Mouse (Mus musculus): ENCODE measurements around the gene Prtg.

The Prtg gene

GRCm38 (mm10) chr9:72915728-72916127, 109.1 kb downstream of the Prtg start:
- DNase-seq (ENCODE audit: low spot score), result no peak

DNA sequence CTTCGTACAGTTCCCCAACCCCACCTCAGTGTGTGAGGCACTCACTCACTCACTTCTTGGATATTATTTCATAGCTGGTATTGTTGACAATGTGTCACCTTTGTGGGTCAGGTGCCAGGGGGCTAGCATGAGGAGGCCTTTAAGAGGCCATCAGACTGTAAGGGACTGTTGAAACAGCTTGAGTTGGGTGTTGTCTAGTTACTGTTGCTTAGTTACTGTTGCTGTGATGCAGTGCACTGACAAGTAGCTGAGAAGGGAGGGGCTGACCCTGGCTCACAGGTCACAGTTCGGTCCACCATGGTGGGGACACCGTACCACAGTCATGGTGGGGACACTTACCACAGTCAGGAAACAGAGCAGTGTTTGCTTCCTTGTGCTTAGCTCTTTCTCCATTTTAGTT, 116.4 kb downstream of the Prtg start:
- DNase-seq (ENCODE audit: low spot score), result no peak

GRCm38 (mm10) chr9:72925021-72925934, 118.6 kb downstream of the Prtg start, which contains the start of gene Pygo1:
Pygo1 (plus strand) TSS chr9:72925645.
- no peak for DNase-seq (ENCODE audit: low spot score)

- no peak for DNase-seq (ENCODE audit: low spot score)
These were observed 119.2 kb downstream of the Prtg start for GRCm38 (mm10) chr9:72925935-72926258.

GRCm38 (mm10) chr9:72931166-72931790, 124.6 kb downstream of the Prtg start:
- no peak for DNase-seq (ENCODE audit: low spot score)

- no peak for DNase-seq (ENCODE audit: low spot score)
These were observed 128.6 kb downstream of the Prtg start for GRCm38 (mm10) chr9:72935309-72935708.

DNA sequence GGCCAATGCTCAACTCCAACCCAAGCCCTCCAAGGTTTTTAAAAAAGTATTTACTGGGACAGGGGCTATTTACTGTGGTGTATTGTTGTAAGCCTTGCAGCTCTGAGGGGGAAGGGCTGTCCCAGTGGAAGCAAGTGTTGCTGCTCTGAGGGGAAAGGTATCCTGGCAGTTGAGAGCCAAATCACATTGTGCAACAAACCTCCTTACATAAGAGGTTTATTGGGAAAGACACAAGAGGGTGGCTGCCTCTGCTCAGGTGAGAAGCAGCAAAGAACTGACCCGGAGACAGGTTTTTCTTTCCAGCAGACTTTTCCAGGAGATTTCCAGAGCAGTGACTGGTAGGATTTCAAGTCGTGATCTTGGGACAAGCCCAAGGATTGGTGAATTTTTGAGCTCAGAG, 129.6 kb downstream of the Prtg start:
- DNase-seq (ENCODE audit: low spot score), result no peak

DNA sequence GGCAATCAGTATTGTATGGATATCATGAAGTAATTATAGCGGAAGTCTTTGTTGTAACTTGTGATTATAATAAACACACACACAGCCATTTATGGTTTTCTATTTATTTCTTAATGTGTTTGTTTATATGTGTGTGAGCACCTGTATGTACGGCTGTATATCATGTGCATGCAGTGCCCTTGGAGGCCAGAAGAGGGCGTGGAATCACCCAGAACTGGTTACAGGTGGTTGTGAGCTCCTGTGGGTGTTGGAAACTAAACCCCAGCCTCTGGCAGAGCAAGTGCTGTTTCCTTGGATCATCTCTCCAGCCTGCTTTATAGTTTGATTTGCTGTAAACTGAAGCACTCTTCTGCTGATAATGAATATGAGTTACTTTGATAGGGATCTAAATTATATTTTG, 136.8 kb downstream of the Prtg start:
- no peak for DNase-seq (ENCODE audit: low spot score)

GRCm38 (mm10) chr9:72944286-72944685, 137.6 kb downstream of the Prtg start:
- no peak for DNase-seq (ENCODE audit: low spot score)

GRCm38 (mm10) chr9:72947010-72947409, 140.3 kb downstream of the Prtg start:
- DNase-seq (ENCODE audit: low spot score), result no peak

- no peak for DNase-seq (ENCODE audit: low spot score)
These were observed 142.9 kb downstream of the Prtg start for GRCm38 (mm10) chr9:72949572-72949971.

GRCm38 (mm10) chr9:72954746-72955145, 148.1 kb downstream of the Prtg start:
- DNase-seq (ENCODE audit: low spot score), result no peak

- DNase-seq (ENCODE audit: low spot score), result peak; percentile 23
These were observed 148.9 kb downstream of the Prtg start for GRCm38 (mm10) chr9:72955546-72955945.

- peak; percentile 55 for DNase-seq (ENCODE audit: low spot score)
These were observed 152.1 kb downstream of the Prtg start, which contains the start of the genes Dyx1c1 and Gm44503 for GRCm38 (mm10) chr9:72958521-72959450. Dyx1c1 (plus strand) TSS chr9:72958785. Gm44503 (plus strand) TSS chr9:72958852.

- no peak for DNase-seq (ENCODE audit: low spot score)
These were observed 154.7 kb downstream of the Prtg start for GRCm38 (mm10) chr9:72961346-72961745.

GRCm38 (mm10) chr9:72961959-72962358, 155.3 kb downstream of the Prtg start:
- no peak for DNase-seq (ENCODE audit: low spot score)
